Mouse (Mus musculus): ENCODE data around the gene Aph1a. TPM values are rescaled to one million over a fixed set of nuclear protein-coding genes. Genes with fewer than 3 reads are reported as not detected.

The Aph1a gene
- total and polyA plus RNA-seq, 3 experiments: 98.7 to 121 (median 99.9) TPM

DNA sequence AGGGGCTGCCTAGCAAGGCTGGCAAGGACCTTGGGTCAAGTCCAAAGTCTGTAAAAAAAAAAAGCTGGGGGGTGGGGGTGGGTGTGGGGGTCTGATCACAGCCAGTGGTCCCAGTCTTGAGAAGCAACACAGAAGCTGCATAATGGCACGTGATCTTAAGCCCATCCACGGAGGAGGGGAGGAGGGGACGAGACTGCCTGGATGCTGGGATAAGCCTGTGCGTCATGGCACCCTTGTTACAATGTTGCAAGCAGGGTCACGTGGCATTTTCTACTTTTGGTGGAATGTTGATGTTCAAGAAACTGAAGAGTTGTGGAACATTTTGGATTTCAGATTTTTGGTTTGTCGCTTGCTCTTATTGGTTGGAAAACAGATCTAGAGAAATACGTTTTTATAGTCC, 49.5 kb downstream of the Aph1a start:
- Histone ChIP-seq H3K79me2 (replicated peaks; ENCODE audit: control insufficient read depth, insufficient read depth, low read length) (no peaks in the 10 kb centered on the region), H3K27ac (no peak overlapping the region), H3K9ac (ENCODE audit: low read depth, low read length) (no peak overlapping the region), H3K36me3 (ENCODE audit: control insufficient read depth, insufficient read depth, low read length) (no peaks in the 10 kb centered on the region), H3K27me3 (ENCODE audit: control insufficient read depth, insufficient read depth, low read length) (no peaks in the 10 kb centered on the region), H3K4me3 (no peak overlapping the region), H3K4me1 (ENCODE audit: control insufficient read depth, insufficient read depth, low read length) (no peaks in the 10 kb centered on the region)
- 94% methylated on average over 7 of the region's 7 CpGs for WGBS
- no peak for DNase-seq
- intact Hi-C loops (cut with DNase I): no loop called here
- no peak for TF ChIP-seq EP300 (IDR thresholded peaks at IDR 0.05; ENCODE audit: insufficient read depth, low read depth, low read length)
- no peak for TF ChIP-seq CTCF (IDR thresholded peaks at IDR 0.05)
- no peak for TF ChIP-seq POLR2A (IDR thresholded peaks at IDR 0.05; ENCODE audit: insufficient read depth, low read depth, low read length)

DNA sequence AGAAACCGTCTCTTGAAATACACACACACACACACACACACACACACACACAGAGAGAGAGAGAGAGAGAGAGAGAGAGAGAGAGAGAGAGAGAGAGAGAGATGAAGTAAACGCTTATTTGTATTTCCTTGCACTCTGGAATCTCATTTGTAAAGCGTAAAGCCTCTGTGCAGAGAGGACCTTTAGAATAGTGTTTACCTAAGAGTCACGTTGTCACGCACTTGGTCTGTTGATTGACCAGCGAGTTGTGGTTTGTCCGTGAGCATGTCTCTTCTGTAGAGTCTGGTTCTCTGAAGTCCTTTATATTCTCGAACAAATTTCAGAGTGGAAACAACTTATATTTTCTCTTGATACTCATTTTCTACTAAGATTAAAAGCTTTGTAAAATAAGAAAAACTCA, 51.0 kb downstream of the Aph1a start:
- Histone ChIP-seq H3K36me3 (ENCODE audit: control insufficient read depth, insufficient read depth, low read length) (no peaks in the 10 kb centered on the region), H3K9ac (ENCODE audit: low read depth, low read length) (no peak overlapping the region), H3K4me1 (ENCODE audit: control insufficient read depth, insufficient read depth, low read length) (no peaks in the 10 kb centered on the region), H3K27me3 (ENCODE audit: control insufficient read depth, insufficient read depth, low read length) (no peaks in the 10 kb centered on the region), H3K4me3 (no peak overlapping the region), H3K79me2 (replicated peaks; ENCODE audit: control insufficient read depth, insufficient read depth, low read length) (no peaks in the 10 kb centered on the region), H3K27ac (no peak overlapping the region)
- TF ChIP-seq POLR2A (IDR thresholded peaks at IDR 0.05; ENCODE audit: insufficient read depth, low read depth, low read length): no peak
- TF ChIP-seq CTCF (IDR thresholded peaks at IDR 0.05): no peak
- TF ChIP-seq EP300 (IDR thresholded peaks at IDR 0.05; ENCODE audit: insufficient read depth, low read depth, low read length): no peak
- DNase-seq: no peak
- intact Hi-C loops (cut with DNase I): loop anchor here (2.0 kb wide), 1 partner anchor 14 kb away; no protein-coding TSS in a partner anchor
- 89% methylated on average over 8 of the region's 8 CpGs for whole genome bisulfite sequencing

DNA sequence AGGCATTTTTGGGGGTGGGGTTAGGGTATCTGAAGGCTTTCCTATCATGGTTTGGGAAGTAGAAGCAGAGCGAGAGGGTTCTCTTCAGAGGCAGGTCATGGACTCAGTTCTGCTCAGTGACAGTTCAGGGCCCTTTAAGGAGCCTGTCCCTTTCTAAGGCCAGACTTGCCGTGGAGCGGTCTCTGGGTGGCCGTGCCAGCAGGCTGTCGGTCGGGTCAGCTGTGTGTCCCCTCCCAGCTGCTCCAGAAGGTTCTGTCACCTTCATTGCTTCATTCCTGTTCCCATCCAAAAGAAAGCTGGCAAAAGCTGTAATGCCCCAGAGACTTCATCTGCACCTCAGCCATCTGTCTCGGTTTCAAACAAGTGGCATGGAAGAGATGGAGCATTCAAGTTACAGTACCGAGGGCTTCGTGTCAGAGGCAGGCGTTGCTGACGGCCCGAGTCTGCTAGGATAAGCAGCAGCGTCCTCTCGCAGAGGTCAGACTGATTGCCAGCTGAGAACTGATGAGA, 52.0 kb downstream of the Aph1a start:
- H3K4me1 ChIP-seq (ENCODE audit: control insufficient read depth, insufficient read depth, low read length): no peaks in the 10 kb centered on the region
- H3K36me3 ChIP-seq (ENCODE audit: control insufficient read depth, insufficient read depth, low read length): no peaks in the 10 kb centered on the region
- TF ChIP-seq EP300 (IDR thresholded peaks at IDR 0.05; ENCODE audit: insufficient read depth, low read depth, low read length) (0 out of 2 replicates have a peak, but pooled peaks have one; percentile 21), POLR2A (IDR thresholded peaks at IDR 0.05; ENCODE audit: insufficient read depth, low read depth, low read length) (no peak)
- H3K79me2 ChIP-seq (replicated peaks; ENCODE audit: control insufficient read depth, insufficient read depth, low read length): no peaks in the 10 kb centered on the region
- no peak overlapping the region for H3K4me3 ChIP-seq
- intact Hi-C loops (cut with DNase I): loop anchor here (2.0 kb wide), 1 partner anchor 15 kb away; no protein-coding TSS in a partner anchor
- 58% methylated on average over 14 of the region's 14 CpGs for WGBS
- H3K27me3 ChIP-seq (ENCODE audit: control insufficient read depth, insufficient read depth, low read length): no peaks in the 10 kb centered on the region
- H3K27ac ChIP-seq: peak overlapping the region; percentile 31
- DNase-seq: peak in 1 of 2 experiments; percentile 33
- no peak overlapping the region for H3K9ac ChIP-seq (ENCODE audit: low read depth, low read length)

Other genes with a start within 250 kb of the Aph1a start
- 100 to 1,000 TPM; 134 to 139 TPM for gene Mcl1, start 235.2 kb upstream of the Aph1a start, total RNA-seq (2021)
- 39.1 and 64.4 TPM in 2 replicates for gene Mcl1, start 235.2 kb upstream of the Aph1a start, polyA plus RNA-seq (2012; rRNA removed)
- 10 to 100 TPM; 39.2 to 51.4 TPM for gene Adamtsl4, start 206.1 kb upstream of the Aph1a start, total RNA-seq (2021)
- gene Adamtsl4, start 206.1 kb upstream of the Aph1a start, polyA plus RNA-seq (2012; rRNA removed): 36.2 and 46.2 TPM in 2 replicates
- 10 to 100 TPM; 54.4 to 61.9 TPM for gene Ecm1, start 154.4 kb upstream of the Aph1a start, total RNA-seq (2021)
- 173 and 200 TPM in 2 replicates for gene Ecm1, start 154.4 kb upstream of the Aph1a start, polyA plus RNA-seq (2012; rRNA removed)
- 10 to 100 TPM; 42.1 to 45.3 TPM for gene Tars2, start 133.8 kb upstream of the Aph1a start, total RNA-seq (2021)
- 31.3 and 54.4 TPM in 2 replicates for gene Tars2, start 133.8 kb upstream of the Aph1a start, polyA plus RNA-seq (2012; rRNA removed)
- 10 to 100 TPM; 35.5 to 47.7 TPM for gene Rprd2, start 75.1 kb upstream of the Aph1a start, total RNA-seq (2021)
- gene Rprd2, start 75.1 kb upstream of the Aph1a start, polyA plus RNA-seq (2012; rRNA removed): 12.1 and 13.9 TPM in 2 replicates
- gene Prpf3, start 38.1 kb upstream of the Aph1a start, total RNA-seq (2021): 10 to 100 TPM; 19.4 to 24.0 TPM
- 9.3 and 13.2 TPM in 2 replicates for gene Prpf3, start 38.1 kb upstream of the Aph1a start, polyA plus RNA-seq (2012; rRNA removed)
- gene Mrps21, start 22.4 kb upstream of the Aph1a start, total RNA-seq (2021): 100 to 1,000 TPM; 314 to 350 TPM
- 174 and 218 TPM in 2 replicates for gene Mrps21, start 22.4 kb upstream of the Aph1a start, polyA plus RNA-seq (2012; rRNA removed)
- 10 to 100 TPM in 1 of 2 experiments, 1 to 10 TPM in 1; 5.1 to 27.0 TPM for gene Ciart, start 11.7 kb upstream of the Aph1a start, total RNA-seq (2021)
- 5.0 and 7.7 TPM in 2 replicates for gene Ciart, start 11.7 kb upstream of the Aph1a start, polyA plus RNA-seq (2012; rRNA removed)
- gene BC028528, start 2.0 kb upstream of the Aph1a start, total RNA-seq (2021): 1 to 10 TPM; 8.5 to 9.0 TPM
- gene BC028528, start 2.0 kb upstream of the Aph1a start, polyA plus RNA-seq (2012; rRNA removed): 14.5 and 29.8 TPM in 2 replicates
- gene Car14, start 10.7 kb downstream of the Aph1a start, total RNA-seq (2021): 100 to 1,000 TPM; 146 to 208 TPM
- gene Car14, start 10.7 kb downstream of the Aph1a start, polyA plus RNA-seq (2012; rRNA removed): 227 and 279 TPM in 2 replicates
- gene Anp32e, start 35.3 kb downstream of the Aph1a start, total RNA-seq (2021): 10 to 100 TPM; 83.0 to 90.9 TPM
- gene Anp32e, start 35.3 kb downstream of the Aph1a start, polyA plus RNA-seq (2012; rRNA removed): 15.5 and 29.9 TPM in 2 replicates
- gene Plekho1, start 102.0 kb downstream of the Aph1a start, total RNA-seq (2021): 10 to 100 TPM; 65.4 to 67.5 TPM
- 82.8 and 110 TPM in 2 replicates for gene Plekho1, start 102.0 kb downstream of the Aph1a start, polyA plus RNA-seq (2012; rRNA removed)
- 10 to 100 TPM; 23.0 to 24.5 TPM for gene Vps45, start 164.5 kb downstream of the Aph1a start, total RNA-seq (2021)
- gene Vps45, start 164.5 kb downstream of the Aph1a start, polyA plus RNA-seq (2012; rRNA removed): 4.3 and 7.1 TPM in 2 replicates
- gene Otud7b, start 210.6 kb downstream of the Aph1a start, total RNA-seq (2021): 10 to 100 TPM; 46.0 to 57.4 TPM
- gene Otud7b, start 210.6 kb downstream of the Aph1a start, polyA plus RNA-seq (2012; rRNA removed): 10.9 and 15.8 TPM in 2 replicates

All from heart, adult 2 months (tissue).